Mouse (Mus musculus) inflammation-experienced regulatory T-cells (primary cell): ENCODE results near the gene Rai2. TPM values are rescaled to one million over a fixed set of nuclear protein-coding genes. Genes with fewer than 3 reads are reported as not detected.

ENCODE experiments used
- polyA plus RNA-seq, 2 experiments: library from polyadenylated mRNA; unstranded; fragments of 100-300 nt; shearing (Covaris generic); gene quantifications; one replicate each; pipeline ENCODE4 v1.2.1; 2017

Gene Rai2
- polyA plus RNA-seq = 1 to 10 TPM in 1 of 2 experiments, under 1 TPM in 1; 0.49 to 3.2 TPM

DNA sequence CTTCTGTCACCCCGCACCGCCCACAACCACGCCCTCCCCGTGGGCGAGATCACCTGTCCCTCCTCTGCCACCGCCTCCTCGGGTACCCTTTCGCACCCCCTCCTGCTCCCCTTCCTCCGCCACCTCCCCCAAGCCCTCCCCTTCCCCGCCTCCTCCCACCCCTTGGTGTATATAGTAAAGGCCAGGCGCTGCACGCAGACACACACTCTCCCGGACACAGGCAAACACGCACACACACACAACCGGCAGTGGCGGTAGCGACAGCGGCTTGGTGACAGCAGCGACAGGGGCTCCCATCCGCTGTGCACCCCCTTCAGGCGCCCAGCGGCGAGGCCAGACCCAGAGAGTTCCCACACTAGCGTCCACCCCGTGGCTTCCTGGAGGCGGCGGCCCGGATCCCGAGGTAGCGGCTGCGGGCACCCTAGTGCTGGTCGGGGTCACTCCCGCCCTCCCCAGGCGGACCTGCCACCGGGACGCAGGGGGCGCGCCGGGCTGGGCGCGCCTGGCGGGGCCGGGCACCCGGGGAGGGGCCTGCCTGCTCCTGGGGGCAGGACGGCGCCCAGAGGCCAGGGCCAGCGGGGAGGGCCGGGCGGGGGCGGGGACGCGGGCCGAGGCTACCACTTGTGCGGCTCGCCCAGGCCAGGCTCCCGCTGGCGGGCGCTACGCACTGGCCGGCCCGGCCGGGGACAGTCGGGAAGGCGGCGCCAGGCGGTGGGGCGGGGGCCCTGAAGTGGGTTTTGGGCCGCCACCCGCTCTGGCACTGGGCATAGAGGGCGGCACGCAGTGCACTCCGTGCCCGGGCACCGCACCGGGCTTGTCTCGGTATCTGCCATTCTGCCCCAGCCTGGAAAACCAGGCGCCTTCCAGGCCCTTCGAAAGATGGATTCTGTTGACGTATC, at the start of gene Rai2:
TSS of gene Rai2 (plus strand) at position 205 of the 899 bp plus-strand sequence.

